Mouse (Mus musculus) G1E (cell line): ENCODE results near the gene Wdr26.

Source experiments
- GATA1 ChIP-seq: IDR thresholded peaks from 2 replicates; pipeline ENCODE4 v1.6.1; 2012; ENCODE audit warnings: borderline replicate concordance, low read length, inconsistent platforms, mixed read lengths
- GATA2 ChIP-seq: IDR thresholded peaks from 2 replicates; pipeline ENCODE4 v1.6.1; 2012; ENCODE audit warnings: low read depth, low read length, inconsistent platforms, borderline replicate concordance

DNA sequence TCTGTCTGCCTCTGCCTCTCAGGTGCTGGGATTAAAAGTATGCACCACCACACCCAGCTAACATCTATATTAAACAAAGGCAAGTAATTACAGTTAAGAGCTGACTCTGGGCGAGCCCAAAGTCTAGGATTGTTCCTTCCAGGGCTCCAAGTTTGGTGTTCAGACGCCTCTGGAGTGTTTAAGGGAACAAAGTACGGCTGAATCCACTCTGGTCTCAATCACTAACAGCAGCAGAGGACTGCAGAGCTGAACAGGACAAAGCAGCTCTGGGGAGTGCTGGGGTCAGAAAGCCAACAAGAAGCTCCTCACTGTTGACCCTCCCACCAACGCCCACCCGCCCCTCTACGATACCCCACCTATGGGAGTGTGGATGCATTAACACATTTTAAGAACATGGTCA lies 21.9 kb upstream of the Wdr26 start:
- TF ChIP-seq GATA2: no peak
- no peak for TF ChIP-seq GATA1
